Mouse (Mus musculus) layer of hippocampus, adult 9-10 months (tissue): ENCODE data around the gene Dcst2.

Experiments used
- DNase-seq: peaks from one replicate; pipeline ENCODE4 v3.0.0; 2022; ENCODE audit warnings: low spot score

Dcst2 gene

GRCm38 (mm10) chr3:89417131-89417530 lies 55.4 kb downstream of the Dcst2 start:
- no peak for DNase-seq

GRCm38 (mm10) chr3:89417840-89418169 lies 56.0 kb downstream of the Dcst2 start:
- DNase-seq: no peak

GRCm38 (mm10) chr3:89418170-89418860 lies 56.5 kb downstream of the Dcst2 start, which contains the start of the genes Cks1b and Shc1:
TSS of gene Cks1b (minus strand) at chr3:89418383.
TSS of gene Shc1 (plus strand) at chr3:89418443.
- peak; percentile 97 for DNase-seq

- no peak for DNase-seq
Measured at GRCm38 (mm10) chr3:89418861-89419250, 57.1 kb downstream of the Dcst2 start.

- DNase-seq: no peak
Measured at GRCm38 (mm10) chr3:89419571-89419970, 57.8 kb downstream of the Dcst2 start.

GRCm38 (mm10) chr3:89419981-89420380 lies 58.2 kb downstream of the Dcst2 start:
- DNase-seq: no peak

- no peak for DNase-seq
Measured at GRCm38 (mm10) chr3:89420421-89420820, 58.6 kb downstream of the Dcst2 start.

DNA sequence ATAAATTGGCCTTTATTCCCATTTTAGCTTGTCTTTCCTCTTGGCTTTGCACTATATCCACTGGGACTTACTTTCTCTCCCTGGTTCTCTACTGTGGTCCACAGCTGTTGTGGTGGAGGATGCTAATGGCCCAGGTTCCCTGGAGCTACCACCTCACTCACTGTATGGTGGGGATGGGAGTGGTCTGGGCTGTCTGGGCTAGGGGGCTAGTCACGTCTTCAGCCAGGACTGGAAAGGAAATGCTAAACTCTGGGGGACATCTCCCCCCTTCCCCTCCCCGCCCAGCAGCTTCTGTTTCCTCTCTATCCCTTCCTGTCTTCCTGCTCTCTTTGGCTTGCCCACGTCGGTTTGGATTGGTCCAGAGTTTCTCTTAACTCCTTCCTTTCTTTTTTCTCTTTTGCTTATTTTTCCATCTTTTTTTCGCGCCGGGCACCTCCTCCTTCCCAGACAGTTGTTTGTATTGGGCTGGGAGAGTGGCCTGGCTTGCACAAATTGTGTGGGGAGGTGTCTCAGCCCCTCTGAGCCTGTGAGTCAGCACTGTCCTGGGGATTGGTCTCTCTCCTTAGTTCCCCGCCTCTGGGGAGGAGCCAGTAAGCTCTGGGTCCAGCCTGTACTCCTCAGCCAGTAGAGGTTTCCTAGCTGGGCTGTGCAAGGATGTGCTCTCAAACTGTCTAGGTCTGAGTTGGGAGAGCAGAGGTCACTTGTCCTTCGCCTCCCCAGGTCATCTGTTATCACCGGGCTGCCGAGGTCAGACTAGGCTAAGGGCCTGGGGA lies 59.4 kb downstream of the Dcst2 start:
- DNase-seq: no peak

DNA sequence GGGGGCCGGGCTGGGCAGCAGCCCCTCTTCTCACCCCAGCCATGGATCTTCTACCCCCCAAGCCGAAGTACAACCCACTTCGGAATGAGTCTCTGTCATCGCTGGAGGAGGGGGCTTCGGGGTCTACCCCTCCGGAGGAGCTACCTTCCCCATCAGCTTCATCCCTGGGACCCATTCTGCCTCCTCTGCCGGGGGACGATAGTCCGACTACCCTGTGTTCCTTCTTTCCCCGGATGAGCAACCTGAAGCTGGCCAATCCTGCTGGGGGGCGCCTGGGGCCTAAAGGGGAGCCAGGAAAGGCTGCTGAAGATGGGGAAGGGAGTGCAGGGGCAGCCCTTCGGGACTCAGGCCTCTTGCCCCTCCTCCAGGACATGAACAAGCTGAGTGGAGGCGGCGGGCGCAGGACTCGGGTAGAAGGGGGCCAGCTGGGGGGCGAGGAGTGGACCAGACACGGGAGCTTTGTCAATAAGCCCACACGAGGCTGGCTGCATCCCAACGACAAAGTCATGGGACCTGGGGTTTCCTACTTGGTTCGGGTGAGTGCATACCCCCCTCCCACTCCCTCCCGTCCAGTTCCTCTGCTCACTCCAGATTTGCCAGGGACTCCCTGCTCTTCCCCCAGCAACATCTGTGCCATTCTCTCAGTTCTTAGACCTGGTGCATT lies 60.2 kb downstream of the Dcst2 start:
- no peak for DNase-seq

DNA sequence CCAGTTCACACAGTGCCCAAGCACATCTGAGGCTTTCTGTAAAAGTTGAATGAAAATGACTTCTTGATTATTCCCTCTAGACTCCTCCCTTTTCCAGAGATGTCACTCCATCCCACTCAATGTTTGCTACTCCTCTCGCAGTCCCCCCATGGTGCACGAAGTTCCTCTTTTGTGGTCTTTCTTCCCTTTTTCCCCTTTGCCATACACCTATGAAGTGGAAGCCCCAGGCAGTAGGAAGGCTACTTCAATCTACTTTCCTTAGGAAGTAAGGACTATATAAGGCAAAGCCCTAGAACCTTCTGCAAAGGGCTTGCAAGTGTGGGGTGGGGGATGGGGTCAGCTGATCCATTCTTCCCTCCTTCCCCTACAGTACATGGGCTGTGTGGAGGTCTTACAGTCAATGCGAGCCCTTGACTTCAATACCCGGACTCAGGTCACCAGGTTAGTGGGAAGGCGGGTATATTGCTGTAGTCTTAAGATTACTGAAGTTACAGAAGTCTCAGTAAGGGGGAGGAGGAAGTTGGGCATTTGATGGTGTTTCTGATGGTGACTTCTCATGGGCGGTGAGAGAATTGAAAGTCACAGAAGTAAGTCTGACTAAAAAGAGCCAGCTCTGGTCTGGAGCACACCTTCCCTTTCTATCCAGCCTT lies 60.9 kb downstream of the Dcst2 start:
- DNase-seq: no peak

DNA sequence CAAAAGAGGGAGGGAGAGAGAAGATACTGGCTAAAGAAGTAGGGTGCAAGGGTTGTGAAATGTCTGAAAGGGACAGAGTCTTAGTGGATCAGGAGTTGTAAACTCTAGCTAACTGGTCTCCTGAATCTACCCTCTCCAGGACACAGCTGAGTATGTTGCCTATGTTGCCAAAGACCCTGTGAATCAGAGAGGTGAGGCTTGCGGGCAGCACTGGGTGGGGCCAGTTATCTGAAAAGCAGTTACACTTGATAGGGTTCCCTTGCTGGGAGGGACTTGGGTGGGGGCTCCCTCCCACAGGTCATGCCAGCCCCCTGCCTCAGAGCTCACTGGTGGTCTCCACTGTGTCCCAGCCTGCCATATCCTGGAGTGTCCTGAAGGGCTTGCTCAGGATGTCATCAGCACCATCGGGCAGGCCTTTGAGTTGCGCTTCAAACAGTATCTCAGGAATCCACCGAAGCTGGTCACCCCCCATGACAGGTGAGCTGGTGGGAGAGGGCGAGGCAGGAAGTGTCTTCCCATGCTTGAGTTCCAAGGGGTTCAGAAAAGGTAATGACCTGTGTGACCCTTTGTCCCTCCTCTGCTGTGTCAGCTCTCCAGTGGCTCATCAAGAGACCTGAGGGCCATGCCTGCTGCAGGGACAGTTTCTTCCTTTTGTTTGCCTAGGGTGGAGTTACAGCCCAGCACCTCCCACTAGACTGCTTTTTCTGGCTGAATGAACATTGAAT lies 62.8 kb downstream of the Dcst2 start:
- no peak for DNase-seq

DNA sequence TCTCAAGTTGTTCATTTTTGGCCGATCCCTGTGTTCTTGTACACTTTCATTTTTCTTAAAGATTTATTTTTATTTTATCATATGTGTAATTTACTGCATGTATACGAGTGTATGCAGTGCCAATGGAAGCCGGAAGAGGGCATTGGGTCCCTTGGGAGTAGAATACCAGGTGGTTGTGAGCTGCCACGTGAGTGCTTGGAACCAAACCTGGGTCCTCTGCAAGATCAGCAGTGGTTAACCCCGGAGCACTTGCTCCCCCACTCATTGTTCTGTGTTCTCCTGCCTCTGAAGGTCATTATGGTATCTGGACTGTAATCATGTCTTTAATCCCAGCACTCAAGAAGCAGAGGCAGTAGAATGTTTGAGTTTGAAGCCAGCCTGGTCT lies 63.4 kb downstream of the Dcst2 start:
- no peak for DNase-seq

DNA sequence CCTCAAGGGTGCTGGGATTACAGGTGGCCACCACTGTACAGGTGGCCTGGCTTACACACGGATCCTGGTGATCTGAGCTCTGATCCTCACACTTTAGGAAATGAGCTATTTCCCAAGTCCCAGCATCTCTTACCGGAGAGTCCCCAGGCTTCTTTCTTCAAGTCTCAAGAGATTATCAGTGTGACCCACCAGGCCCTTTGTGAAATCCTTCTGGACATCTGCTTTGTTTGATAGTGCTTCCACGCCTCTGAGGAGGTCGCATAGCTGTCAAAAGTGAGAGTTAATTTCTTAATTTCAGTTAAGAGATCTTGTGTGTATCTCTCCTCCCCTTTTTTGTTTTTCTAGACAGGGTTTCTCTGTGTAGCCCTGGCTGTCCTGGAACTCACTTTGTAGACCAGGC lies 64.1 kb downstream of the Dcst2 start:
- DNase-seq: no peak
